Mouse (Mus musculus): ENCODE measurements around the gene Tacc3.

DNA sequence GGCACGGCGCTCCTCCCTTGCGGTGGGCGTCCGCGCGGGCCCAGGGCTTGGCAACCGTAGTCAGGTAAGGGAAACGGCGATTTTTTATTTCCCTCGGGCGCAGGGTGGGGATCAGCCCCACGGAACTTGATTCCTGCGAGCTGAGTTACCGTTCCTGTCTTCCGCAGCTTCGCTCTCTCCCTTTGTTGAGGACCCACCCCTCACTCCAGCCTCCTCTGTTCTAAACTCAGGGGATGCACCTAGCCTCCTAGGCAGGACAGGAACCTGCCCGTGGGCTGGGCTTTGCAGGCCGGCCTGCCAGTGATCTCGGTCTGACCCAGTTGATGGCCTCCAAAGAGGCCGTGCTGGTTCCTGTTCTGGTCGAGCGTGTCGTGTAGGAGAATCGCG lies 729 bp downstream of the Tacc3 start:
- TF ChIP-seq CTCF (conservative IDR thresholded peaks at IDR 0.05; ENCODE audit: low read length) (no peak), POU5F1 (IDR thresholded peaks at IDR 0.05; ENCODE audit: borderline replicate concordance, low read length) (no peak)

Data from E14TG2a.4 (cell line).